Mouse (Mus musculus) midbrain, embryonic 11.5 days (tissue): ENCODE results near the gene B4galt2. TPM values are rescaled to one million over a fixed set of nuclear protein-coding genes. Genes with fewer than 3 reads are reported as not detected.

Experiments used
- ATAC-seq: fragments of 200-750 bp; cut with Nextera tagmentation; 2 replicates; pipeline ENCODE4 v1.8.0; 2017; ENCODE audit warnings: moderate TSS enrichment, moderate library complexity; ENCODE audit not compliant: low FRiP score
- DNase-seq: peaks from one replicate; pipeline ENCODE4 v3.0.0; 2015; ENCODE audit warnings: low spot score; ENCODE audit errors: missing footprints
- H3K27ac ChIP-seq: fragments of 300-500 bp; sonication (generic); 2 replicates; pipeline ENCODE4 v1.5.1; 2014; ENCODE audit warnings: low read depth, low read length
- H3K27me3 ChIP-seq: fragments of 300-500 bp; sonication (generic); 2 replicates; pipeline ENCODE4 v1.6.1; 2014; ENCODE audit warnings: mild to moderate bottlenecking, low read length, moderate library complexity, mixed read lengths; ENCODE audit not compliant: control insufficient read depth, insufficient read depth
- H3K36me3 ChIP-seq: fragments of 300-500 bp; sonication (generic); 2 replicates; pipeline ENCODE4 v1.6.1; 2014; ENCODE audit warnings: mild to moderate bottlenecking, low read length, moderate library complexity, mixed read lengths; ENCODE audit not compliant: control insufficient read depth, insufficient read depth
- H3K4me1 ChIP-seq: fragments of 300-500 bp; sonication (generic); 2 replicates; pipeline ENCODE4 v1.6.1; 2014; ENCODE audit warnings: low read length; ENCODE audit not compliant: control insufficient read depth, insufficient read depth
- H3K4me2 ChIP-seq: fragments of 300-500 bp; sonication (generic); 2 replicates; pipeline ENCODE4 v1.6.1; 2014; ENCODE audit warnings: mild to moderate bottlenecking, moderate library complexity
- H3K4me3 ChIP-seq: fragments of 300-500 bp; sonication (generic); 2 replicates; pipeline ENCODE4 v1.5.1; 2014; ENCODE audit warnings: low read depth, low read length
- H3K9ac ChIP-seq: fragments of 300-500 bp; sonication (generic); 2 replicates; pipeline ENCODE4 v1.6.1; 2014; ENCODE audit warnings: low read length
- H3K9me3 ChIP-seq: fragments of 300-500 bp; sonication (generic); 2 replicates; pipeline ENCODE4 v1.6.1; 2016; ENCODE audit warnings: low read length; ENCODE audit not compliant: control insufficient read depth
- WGBS: fragments of 180-500 bp; shearing (Covaris S2); extraction: QIAGEN DNeasy Blood & Tissue Kit; methylation state at CpG from one replicate; pipeline ENCODE4 v1.1.7; 2014; 5-methylcytosine and 5-hydroxymethylcytosine counted together
- polyA plus RNA-seq: library from polyadenylated mRNA; unstranded; fragments of >200 nt; fragmentation: Nextera tagmentation; extraction: Ambion mirVana; gene quantifications from 2 replicates; pipeline ENCODE4 v1.2.1, GENCODE M21; 2014

B4galt2 gene
- polyA plus RNA-seq, 1 experiment from 2014 or later = 29.1 TPM

- H3K9ac ChIP-seq = no peak overlapping the region
- H3K36me3 ChIP-seq = no peaks in the 10 kb centered on the region
- 85% methylated on average over 3 of the region's 3 CpGs for WGBS
- no peaks in the 10 kb centered on the region for H3K27me3 ChIP-seq
- H3K4me3 ChIP-seq = no peak overlapping the region
- ATAC-seq (no peak), DNase-seq (peak; percentile 61)
- no peaks in the 10 kb centered on the region for H3K4me1 ChIP-seq
- no peak overlapping the region for H3K27ac ChIP-seq
- no peak overlapping the region for H3K4me2 ChIP-seq
- no peaks in the 10 kb centered on the region for H3K9me3 ChIP-seq
These were observed 41.7 kb downstream of the B4galt2 start for GRCm38 (mm10) chr4:117841566-117841965.

DNA sequence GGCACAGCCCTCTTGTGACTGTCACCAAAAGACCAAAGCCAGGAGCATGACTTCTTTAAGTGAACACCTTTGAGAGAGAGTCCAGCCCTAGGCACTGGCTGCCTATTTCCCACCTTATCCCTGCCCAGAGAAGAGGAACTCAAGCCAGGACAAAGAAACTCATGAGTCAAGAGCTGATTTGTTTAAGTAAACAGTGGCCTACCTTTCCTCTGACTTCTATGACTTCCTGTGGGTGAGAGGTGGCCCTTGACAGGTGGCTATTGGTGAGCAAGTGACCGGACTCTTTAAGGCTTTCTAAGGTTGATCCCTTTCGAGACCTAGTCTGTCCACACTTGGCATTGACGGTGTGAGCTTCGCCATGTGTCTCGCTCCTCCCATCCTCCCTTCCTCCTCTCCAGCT lies 42.5 kb downstream of the B4galt2 start:
- peak; percentile 65 for DNase-seq
- no peak for ATAC-seq
- H3K27ac ChIP-seq = no peak overlapping the region
- WGBS = 93% methylated on average over 5 of the region's 5 CpGs
- H3K36me3 ChIP-seq = no peaks in the 10 kb centered on the region
- H3K9ac ChIP-seq = no peak overlapping the region
- no peaks in the 10 kb centered on the region for H3K27me3 ChIP-seq
- no peak overlapping the region for H3K4me2 ChIP-seq
- H3K4me3 ChIP-seq = no peak overlapping the region
- no peaks in the 10 kb centered on the region for H3K4me1 ChIP-seq
- no peaks in the 10 kb centered on the region for H3K9me3 ChIP-seq

- H3K4me3 ChIP-seq = no peak overlapping the region
- DNase-seq (no peak), ATAC-seq (no peak)
- no peak overlapping the region for H3K4me2 ChIP-seq
- H3K27ac ChIP-seq = no peak overlapping the region
- H3K9me3 ChIP-seq = no peaks in the 10 kb centered on the region
- H3K4me1 ChIP-seq = peaks cover 4% of the 10 kb centered on the region
- WGBS = 84% methylated on average over 6 of the region's 6 CpGs
- no peaks in the 10 kb centered on the region for H3K27me3 ChIP-seq
- no peaks in the 10 kb centered on the region for H3K36me3 ChIP-seq
- no peak overlapping the region for H3K9ac ChIP-seq
These were observed 43.9 kb downstream of the B4galt2 start for GRCm38 (mm10) chr4:117839366-117839765.

DNA sequence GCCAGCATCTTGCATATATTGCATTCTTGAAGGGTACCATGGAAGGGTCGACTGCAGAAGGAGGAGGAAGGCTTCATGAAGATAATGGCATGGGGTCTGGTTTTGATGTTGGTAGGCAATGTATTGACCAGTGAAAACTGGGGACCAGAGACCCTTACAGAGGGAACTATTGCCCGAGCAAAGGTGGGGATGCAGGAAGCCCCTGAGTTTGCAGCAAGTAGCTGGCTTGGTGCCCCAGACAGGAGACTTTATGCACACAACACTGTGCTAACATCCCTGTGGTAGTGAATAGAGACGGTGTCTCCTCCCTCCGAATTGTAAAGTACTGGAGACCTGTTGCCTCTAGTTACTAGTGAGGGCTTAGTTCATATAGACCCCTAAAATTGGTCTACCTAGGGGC lies 46.0 kb downstream of the B4galt2 start:
- ATAC-seq (no peak), DNase-seq (peak; percentile 56)
- no peak overlapping the region for H3K9ac ChIP-seq
- 69% methylated on average over 4 of the region's 4 CpGs for WGBS
- no peaks in the 10 kb centered on the region for H3K9me3 ChIP-seq
- no peaks in the 10 kb centered on the region for H3K36me3 ChIP-seq
- H3K27me3 ChIP-seq = no peaks in the 10 kb centered on the region
- H3K4me3 ChIP-seq = no peak overlapping the region
- no peak overlapping the region for H3K27ac ChIP-seq
- peaks cover 4% of the 10 kb centered on the region for H3K4me1 ChIP-seq
- no peak overlapping the region for H3K4me2 ChIP-seq

- WGBS = 1% methylated on average over 37 of the region's 48 CpGs
- ATAC-seq = peak; percentile 94
- H3K9me3 ChIP-seq = no peaks in the 10 kb centered on the region
- no peaks in the 10 kb centered on the region for H3K27me3 ChIP-seq
- no peak overlapping the region; the same call in 1 of the 2 replicates for H3K27ac ChIP-seq
- peak overlapping the region; percentile 68 for H3K4me3 ChIP-seq
- H3K4me2 ChIP-seq = peak overlapping the region; percentile 97
- peaks cover 4% of the 10 kb centered on the region for H3K4me1 ChIP-seq
- H3K36me3 ChIP-seq = no peaks in the 10 kb centered on the region
- H3K9ac ChIP-seq = peak overlapping the region; percentile 58
- peak; percentile 98 for DNase-seq
These were observed 47.0 kb downstream of the B4galt2 start for GRCm38 (mm10) chr4:117836204-117836767.

- H3K4me1 ChIP-seq = peaks cover 4% of the 10 kb centered on the region
- H3K36me3 ChIP-seq = no peaks in the 10 kb centered on the region
- peak; percentile 51 for ATAC-seq
- WGBS = under 1% methylated on average over 59 of the region's 60 CpGs
- H3K9me3 ChIP-seq = no peaks in the 10 kb centered on the region
- peak overlapping the region; percentile 58 for H3K9ac ChIP-seq
- no peak overlapping the region; the same call in 1 of the 2 replicates for H3K27ac ChIP-seq
- H3K4me3 ChIP-seq = peak overlapping the region; percentile 68
- DNase-seq = peak; percentile 96
- no peaks in the 10 kb centered on the region for H3K27me3 ChIP-seq
- H3K4me2 ChIP-seq = peak overlapping the region; percentile 97
These were observed 47.7 kb downstream of the B4galt2 start for GRCm38 (mm10) chr4:117835531-117836111.

- peaks cover 6% of the 10 kb centered on the region for H3K4me1 ChIP-seq
- H3K9ac ChIP-seq = peak overlapping the region; percentile 58
- WGBS = under 1% methylated on average over 35 of the region's 36 CpGs
- peak overlapping the region; percentile 40; the same call in 1 of the 2 replicates for H3K27ac ChIP-seq
- no peaks in the 10 kb centered on the region for H3K27me3 ChIP-seq
- peak overlapping the region; percentile 68 for H3K4me3 ChIP-seq
- ATAC-seq (peak; percentile 51; the same call in 1 of the 2 replicates), DNase-seq (peak; percentile 97)
- no peaks in the 10 kb centered on the region for H3K9me3 ChIP-seq
- no peaks in the 10 kb centered on the region for H3K36me3 ChIP-seq
- peak overlapping the region; percentile 97 for H3K4me2 ChIP-seq
These were observed 48.3 kb downstream of the B4galt2 start for GRCm38 (mm10) chr4:117834845-117835530.

- no peak for ATAC-seq
These were observed 48.8 kb downstream of the B4galt2 start, which contains the start of gene Slc6a9 for GRCm38 (mm10) chr4:117834457-117834844. TSS of gene Slc6a9 (plus strand) at chr4:117834506.

More at GRCm38 (mm10) chr4:117834457-117834844, 48.8 kb downstream of the B4galt2 start, which contains the start of gene Slc6a9:
- 23% methylated on average over 3 of the region's 3 CpGs for whole genome bisulfite sequencing
- peak; percentile 91 for DNase-seq
- peak within 1 kb of the TSS; percentile 68 for H3K4me3 ChIP-seq
- peaks cover 9% of the 10 kb centered on the region for H3K4me1 ChIP-seq
- no peaks in the 10 kb centered on the region for H3K27me3 ChIP-seq
- H3K4me2 ChIP-seq = peak within 1 kb of the TSS; percentile 97
- H3K9ac ChIP-seq = peak within 1 kb of the TSS; percentile 58
- no peaks in the 10 kb centered on the region for H3K9me3 ChIP-seq
- peak within 1 kb of the TSS; percentile 40; the same call in 1 of the 2 replicates for H3K27ac ChIP-seq
- no peaks in the 10 kb centered on the region for H3K36me3 ChIP-seq
